Mouse (Mus musculus) heart, embryonic 14.5 days (tissue): ENCODE results near the gene Slc11a1. TPM values are rescaled to one million over a fixed set of nuclear protein-coding genes. Genes with fewer than 3 reads are reported as not detected.
A peak's percentile ranks its signal among the peaks of the same experiment; 100 is the strongest.

Source experiments
- ATAC-seq: fragments of 200-750 bp; cut with Nextera tagmentation; 2 replicates; pipeline ENCODE4 v1.8.0; 2017; ENCODE audit warnings: low read depth, moderate TSS enrichment; ENCODE audit not compliant: insufficient number of reproducible peaks, insufficient read depth, low FRiP score
- H3K27ac ChIP-seq, 2 experiments: fragments of 200-500 bp in 1 of 2; fragments of 300-500 bp in 1 of 2; sonication (generic) in 1 of 2; replicated peaks in 1 of 2; 2 replicates each; pipeline ENCODE4 v1.5.1; 2012 to 2014; ENCODE audit warnings: low read depth in 2 of 2, low read length in 2 of 2, control low read depth in 1 of 2, mild to moderate bottlenecking in 1 of 2, mixed read lengths in 1 of 2; ENCODE audit not compliant: control insufficient read depth in 1 of 2, insufficient read depth in 1 of 2
- H3K27me3 ChIP-seq: fragments of 300-500 bp; sonication (generic); 2 replicates; pipeline ENCODE4 v1.6.1; 2014; ENCODE audit warnings: mild to moderate bottlenecking, low read length, control low read depth; ENCODE audit not compliant: control insufficient read depth, insufficient read depth
- H3K36me3 ChIP-seq: fragments of 300-500 bp; sonication (generic); 2 replicates; pipeline ENCODE4 v1.6.1; 2014; ENCODE audit warnings: mild to moderate bottlenecking, control low read depth, low read length, mixed read lengths; ENCODE audit not compliant: control insufficient read depth, insufficient read depth
- H3K4me1 ChIP-seq, 2 experiments: fragments of 200-500 bp in 1 of 2; fragments of 300-500 bp in 1 of 2; sonication (generic) in 1 of 2; 2 replicates each; pipeline ENCODE4 v1.6.1; 2012 to 2014; ENCODE audit warnings: low read length in 2 of 2, control low read depth in 1 of 2, mixed read lengths in 1 of 2; ENCODE audit not compliant: control insufficient read depth in 2 of 2, insufficient read depth in 2 of 2
- H3K4me2 ChIP-seq: fragments of 300-500 bp; sonication (generic); 2 replicates; pipeline ENCODE4 v1.6.1; 2014; ENCODE audit warnings: mild to moderate bottlenecking, low read length
- H3K4me3 ChIP-seq, 2 experiments: fragments of 200-500 bp in 1 of 2; fragments of 300-500 bp in 1 of 2; sonication (generic) in 1 of 2; 2 replicates each; pipeline ENCODE4 v1.5.1; 2012 to 2014; ENCODE audit warnings: low read length in 2 of 2, mild to moderate bottlenecking in 2 of 2, control low read depth in 1 of 2, low read depth in 1 of 2, moderate library complexity in 1 of 2; ENCODE audit not compliant: control insufficient read depth in 1 of 2, insufficient read depth in 1 of 2
- H3K9ac ChIP-seq: fragments of 300-500 bp; sonication (generic); 2 replicates; pipeline ENCODE4 v1.6.1; 2014; ENCODE audit warnings: mild to moderate bottlenecking, low read length
- H3K9me3 ChIP-seq: fragments of 300-500 bp; sonication (generic); 2 replicates; pipeline ENCODE4 v1.6.1; 2016; ENCODE audit warnings: low read length, control low read depth; ENCODE audit not compliant: control insufficient read depth
- WGBS: fragments of 180-500 bp; shearing (Covaris S2); extraction: QIAGEN DNeasy Blood & Tissue Kit; methylation state at CpG from one replicate; pipeline ENCODE4 v1.1.7; 2014; 5-methylcytosine and 5-hydroxymethylcytosine counted together
- microRNA counts: library from miRNA; unstranded; fragments of <30 nt; microRNA quantifications from one replicate; lab custom pipeline; 2016
- microRNA-seq: library from miRNA; unstranded; fragments of <30 nt; microRNA quantifications from one replicate; pipeline ENCODE4, GENCODE M21; 2016
- polyA plus RNA-seq: library from polyadenylated mRNA; unstranded; fragments of >200 nt; fragmentation: Nextera tagmentation; extraction: Ambion mirVana; gene quantifications from 2 replicates; pipeline ENCODE4 v1.2.1, GENCODE M21; 2014

Slc11a1 gene
- polyA plus RNA-seq, 1 experiment from 2014 or later: 4.4 TPM

GRCm38 (mm10) chr1:74435563-74435962 is 60.6 kb downstream of the Slc11a1 start:
- H3K4me2 ChIP-seq: no peak overlapping the region
- 78% methylated on average over 6 of the region's 6 CpGs for WGBS
- H3K4me1 ChIP-seq: peaks cover 8 to 11% of the 10 kb centered on the region in 2 experiments
- no peak overlapping the region for H3K4me3 ChIP-seq
- no peaks in the 10 kb centered on the region for H3K9me3 ChIP-seq
- peaks cover 63% of the 10 kb centered on the region for H3K36me3 ChIP-seq
- ATAC-seq: no peak
- no peak overlapping the region for H3K27ac ChIP-seq
- H3K27me3 ChIP-seq: no peaks in the 10 kb centered on the region
- no peak overlapping the region for H3K9ac ChIP-seq

MicroRNAs within 50 kb of the gene (microRNA counts, 519-probe panel; counts per million panel counts)
- 5,357 counts per million, percentile 83 among the panel's probes with 10 or more counts for microRNA mmu-miR-26b (lab: Ali Mortazavi, UCI)

Small RNAs within 50 kb of the gene (microRNA-seq; reads per million reads assigned to microRNA genes)
- gene Mir26b: 41,456 reads per million, percentile 98 among the genes with 10 or more reads in this experiment

Other genes with a start within 250 kb of the Slc11a1 start
- 0.22 and 0.39 TPM in 2 replicates for gene Rufy4, start 249.7 kb upstream of the Slc11a1 start, polyA plus RNA-seq
- gene Cxcr2, start 221.2 kb upstream of the Slc11a1 start, polyA plus RNA-seq: 0.08 TPM in 1 of 2 replicates, not detected in the other
- gene Cxcr1, start 180.6 kb upstream of the Slc11a1 start, polyA plus RNA-seq: not detected in 2 replicates
- gene Arpc2, start 139.1 kb upstream of the Slc11a1 start, polyA plus RNA-seq: 351 and 359 TPM in 2 replicates
- gene Gpbar1, start 96.6 kb upstream of the Slc11a1 start, polyA plus RNA-seq: 0.57 and 0.69 TPM in 2 replicates
- 180 and 187 TPM in 2 replicates for gene Aamp, start 90.5 kb upstream of the Slc11a1 start, polyA plus RNA-seq
- gene Pnkd, start 90.3 kb upstream of the Slc11a1 start, polyA plus RNA-seq: 320 and 338 TPM in 2 replicates
- 39.1 and 40.5 TPM in 2 replicates for gene Tmbim1, start 69.6 kb upstream of the Slc11a1 start, polyA plus RNA-seq
- gene Catip, start 13.1 kb upstream of the Slc11a1 start, polyA plus RNA-seq: 0.34 and 0.55 TPM in 2 replicates
- gene Ctdsp1, start 16.3 kb downstream of the Slc11a1 start, polyA plus RNA-seq: 67.3 and 67.8 TPM in 2 replicates
- 0.27 and 0.38 TPM in 2 replicates for gene Vil1, start 34.2 kb downstream of the Slc11a1 start, polyA plus RNA-seq
- gene Cnot9, start 130.9 kb downstream of the Slc11a1 start, polyA plus RNA-seq: 29.9 and 32.6 TPM in 2 replicates
- gene Plcd4, start 167.7 kb downstream of the Slc11a1 start, polyA plus RNA-seq: 0.68 and 0.88 TPM in 2 replicates
- 21.0 and 22.1 TPM in 2 replicates for gene Usp37, start 169.1 kb downstream of the Slc11a1 start, polyA plus RNA-seq
- 6.5 and 7.3 TPM in 2 replicates for gene Zfp142, start 213.1 kb downstream of the Slc11a1 start, polyA plus RNA-seq
- gene Bcs1l, start 213.1 kb downstream of the Slc11a1 start, polyA plus RNA-seq: 24.1 and 27.1 TPM in 2 replicates
- 5.1 TPM in 2 replicates for gene Rnf25, start 226.2 kb downstream of the Slc11a1 start, polyA plus RNA-seq
- 2.5 and 2.8 TPM in 2 replicates for gene Stk36, start 226.2 kb downstream of the Slc11a1 start, polyA plus RNA-seq